Mouse (Mus musculus): ENCODE data around the gene Pnpla1.
"Not testable (repeated sequence)": the region's sequence is repeated elsewhere in the genome, so short reads cannot be mapped to it uniquely, and the experiment has no call there.

Pnpla1 gene

GRCm38 (mm10) chr17:28858205-28858604 is at the start of gene Pnpla1:
Gene Pnpla1, plus strand, starts transcription at chr17:28858411.
- DNase-seq (ENCODE audit: low read depth, low spot score): no peak

GRCm38 (mm10) chr17:28808714-28809113 is 49.5 kb upstream of the Pnpla1 start:
- DNase-seq (ENCODE audit: low read depth, low spot score): no peak

- DNase-seq (ENCODE audit: low read depth, low spot score): no peak
Observed at GRCm38 (mm10) chr17:28809175-28809831, 48.9 kb upstream of the Pnpla1 start.

GRCm38 (mm10) chr17:28812345-28812744 is 45.9 kb upstream of the Pnpla1 start:
- DNase-seq (ENCODE audit: low read depth, low spot score): no peak

- DNase-seq (ENCODE audit: low read depth, low spot score): no peak
Observed at GRCm38 (mm10) chr17:28814529-28815097, 43.6 kb upstream of the Pnpla1 start.

GRCm38 (mm10) chr17:28815384-28816004 is 42.7 kb upstream of the Pnpla1 start:
- no peak for DNase-seq (ENCODE audit: low read depth, low spot score)

GRCm38 (mm10) chr17:28816326-28816725 is 41.9 kb upstream of the Pnpla1 start:
- not testable (repeated sequence) for DNase-seq (ENCODE audit: low read depth, low spot score)

- DNase-seq (ENCODE audit: low read depth, low spot score): no peak
Observed at GRCm38 (mm10) chr17:28816875-28817811, 41.1 kb upstream of the Pnpla1 start.

GRCm38 (mm10) chr17:28820189-28820588 is 38.0 kb upstream of the Pnpla1 start:
- DNase-seq (ENCODE audit: low read depth, low spot score): no peak

- DNase-seq (ENCODE audit: low read depth, low spot score): peak; percentile 91
Observed at GRCm38 (mm10) chr17:28823004-28823745, 35.0 kb upstream of the Pnpla1 start.

GRCm38 (mm10) chr17:28823749-28824148 is 34.5 kb upstream of the Pnpla1 start:
- DNase-seq (ENCODE audit: low read depth, low spot score): no peak

GRCm38 (mm10) chr17:28824896-28825295 is 33.3 kb upstream of the Pnpla1 start:
- no peak for DNase-seq (ENCODE audit: low read depth, low spot score)

- no peak for DNase-seq (ENCODE audit: low read depth, low spot score)
Observed at GRCm38 (mm10) chr17:28825359-28826041, 32.7 kb upstream of the Pnpla1 start.

- no peak for DNase-seq (ENCODE audit: low read depth, low spot score)
Observed at GRCm38 (mm10) chr17:28827665-28828231, 30.5 kb upstream of the Pnpla1 start.

- DNase-seq (ENCODE audit: low read depth, low spot score): peak; percentile 79
Observed at GRCm38 (mm10) chr17:28829120-28829519, 29.1 kb upstream of the Pnpla1 start.

GRCm38 (mm10) chr17:28831065-28831464 is 27.1 kb upstream of the Pnpla1 start:
- no peak for DNase-seq (ENCODE audit: low read depth, low spot score)

GRCm38 (mm10) chr17:28832040-28832439 is 26.2 kb upstream of the Pnpla1 start:
- no peak for DNase-seq (ENCODE audit: low read depth, low spot score)

- peak; percentile 73 for DNase-seq (ENCODE audit: low read depth, low spot score)
Observed at GRCm38 (mm10) chr17:28832875-28833274, 25.3 kb upstream of the Pnpla1 start.

GRCm38 (mm10) chr17:28834676-28835075 is 23.5 kb upstream of the Pnpla1 start:
- DNase-seq (ENCODE audit: low read depth, low spot score): no peak

- no peak for DNase-seq (ENCODE audit: low read depth, low spot score)
Observed at GRCm38 (mm10) chr17:28837840-28838239, 20.4 kb upstream of the Pnpla1 start.

All from c-Kit-negative CD71-positive TER-119-positive erythroid progenitor cells, embryonic 14.5 days (primary cell).